Mouse (Mus musculus): ENCODE measurements around the gene Usp7.

Usp7 gene

DNA sequence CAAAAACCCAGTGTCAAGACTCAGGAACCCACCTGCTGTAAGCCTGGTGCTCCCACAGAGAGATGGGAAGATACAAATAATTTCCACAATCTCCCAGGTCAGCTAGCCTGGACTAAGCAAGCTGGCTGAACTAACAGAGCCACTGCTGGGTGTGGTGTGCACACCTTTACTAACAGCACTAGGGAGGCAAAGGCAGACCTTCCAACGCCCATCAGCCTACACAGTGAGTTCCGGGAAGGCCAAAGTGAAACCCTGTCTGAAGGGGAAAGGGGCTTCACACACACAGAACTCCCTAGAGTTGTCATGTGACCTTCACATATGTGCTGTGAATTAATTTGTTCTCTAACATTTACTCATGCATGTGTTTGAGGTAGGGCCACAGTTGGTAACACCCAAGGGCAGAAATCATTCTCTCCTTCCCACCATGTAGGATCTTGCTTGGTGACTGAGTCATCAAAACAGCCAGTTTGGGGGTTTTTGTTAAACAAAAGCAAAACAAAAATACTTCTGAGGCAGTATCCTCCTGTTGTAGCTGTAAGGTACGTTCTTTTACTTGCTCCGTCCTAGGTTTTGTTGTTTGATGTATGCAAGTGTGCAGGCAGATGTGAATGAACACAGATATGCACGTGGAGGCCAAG lies 63.9 kb downstream of the Usp7 start:
- in situ Hi-C loops (cut with MboI, MseI): loop anchor here (25.0 kb wide), 1 partner anchor 1959 kb away; no protein-coding TSS in a partner anchor

DNA sequence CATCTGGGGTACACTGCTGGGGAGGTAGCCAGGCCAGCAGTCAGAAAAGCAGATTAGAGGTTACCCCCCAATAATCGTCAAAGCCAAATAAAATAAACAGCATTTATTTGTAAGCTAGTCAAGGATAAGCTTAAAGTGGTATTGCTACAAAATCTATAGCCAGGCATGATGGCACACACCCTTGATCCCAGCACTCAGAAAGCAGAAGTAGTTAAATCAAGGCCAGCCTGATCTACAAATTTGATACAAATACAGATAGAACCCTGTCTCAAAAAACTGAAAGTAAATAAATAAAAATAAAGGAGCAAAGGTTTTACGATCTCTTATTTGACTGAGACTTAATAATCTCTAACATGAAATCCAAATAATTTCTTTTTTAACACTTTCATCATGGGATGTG lies 66.3 kb downstream of the Usp7 start:
- in situ Hi-C loops (cut with MboI, MseI): loop anchor here (25.0 kb wide), 1 partner anchor 1961 kb away; no protein-coding TSS in a partner anchor

DNA sequence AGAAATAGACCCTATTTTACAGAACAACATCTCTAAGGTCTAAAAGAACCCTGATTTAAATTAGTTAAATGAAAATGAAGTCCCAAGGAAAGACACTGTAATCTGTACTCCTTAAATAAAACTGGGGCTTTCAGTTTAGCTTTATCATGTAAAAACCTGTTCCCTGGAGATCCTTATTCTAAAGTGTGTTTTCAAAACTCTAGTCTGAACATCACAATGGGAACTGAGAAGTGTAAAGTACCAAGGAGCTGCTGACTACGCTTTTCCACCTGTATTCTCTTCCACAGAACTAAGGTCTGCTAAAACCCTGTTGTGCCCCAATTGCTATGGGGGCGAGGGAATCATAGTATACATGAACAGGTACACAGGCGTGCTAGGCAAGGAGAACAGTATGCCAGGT lies 68.1 kb downstream of the Usp7 start:
- in situ Hi-C loops (cut with MboI, MseI): no loop called here

DNA sequence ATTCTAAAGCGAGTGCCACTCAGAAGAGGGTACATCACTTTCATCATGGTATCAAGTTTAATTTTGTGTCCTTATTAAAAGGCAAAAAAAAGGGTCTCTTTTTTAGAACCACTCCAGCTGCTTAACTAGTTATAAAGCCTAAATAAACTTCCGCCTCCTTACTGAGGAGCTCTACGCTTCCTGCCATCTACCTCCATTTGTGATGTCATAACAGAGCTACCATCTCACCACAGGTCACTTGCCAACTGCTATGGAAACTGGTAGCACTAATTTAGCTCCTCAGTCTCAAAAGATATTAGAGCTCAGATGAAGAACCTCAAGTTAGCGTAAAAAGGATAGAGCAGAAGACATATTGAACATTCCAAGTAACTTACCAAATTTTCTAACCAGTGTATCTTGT lies 71.7 kb downstream of the Usp7 start:
- in situ Hi-C loops (cut with MboI, MseI): no loop called here

DNA sequence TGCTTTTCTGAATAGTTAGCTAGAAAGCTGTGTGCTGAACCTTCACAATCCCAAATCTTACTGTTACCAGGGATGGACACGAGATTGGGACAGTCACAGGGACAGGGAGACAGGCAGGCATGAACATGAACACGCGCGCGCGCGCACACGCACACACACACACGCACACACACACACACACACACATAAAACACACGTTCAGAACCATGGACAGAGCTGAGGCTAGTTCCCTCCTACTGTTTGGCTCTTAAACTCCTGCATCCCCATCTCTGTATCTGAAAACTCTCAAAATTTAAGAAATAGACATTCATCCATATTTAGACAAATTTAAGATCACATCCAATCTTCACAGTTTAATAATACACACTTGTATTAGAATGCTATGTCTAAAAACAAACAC lies 74.4 kb downstream of the Usp7 start:
- in situ Hi-C loops (cut with MboI, MseI): no loop called here

DNA sequence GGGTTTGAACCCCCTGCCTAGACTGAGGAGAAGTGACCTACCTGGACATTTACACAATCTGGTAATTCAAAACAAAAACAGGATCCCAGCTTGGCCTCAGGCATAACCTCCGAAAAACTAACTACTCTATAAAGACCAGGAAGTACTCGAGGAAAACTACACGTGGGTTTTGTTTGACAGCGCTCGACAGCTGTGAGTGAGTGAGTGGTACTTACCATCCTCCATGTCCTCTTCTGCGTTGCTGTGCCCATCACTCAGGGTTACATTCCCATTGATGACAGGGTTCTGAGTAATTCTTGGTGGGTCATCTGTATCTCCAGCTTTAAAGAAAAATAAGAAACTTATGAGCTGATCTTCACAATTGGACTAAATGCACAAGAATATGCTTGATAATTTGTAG lies 75.8 kb downstream of the Usp7 start:
- in situ Hi-C loops (cut with MboI, MseI): no loop called here

DNA sequence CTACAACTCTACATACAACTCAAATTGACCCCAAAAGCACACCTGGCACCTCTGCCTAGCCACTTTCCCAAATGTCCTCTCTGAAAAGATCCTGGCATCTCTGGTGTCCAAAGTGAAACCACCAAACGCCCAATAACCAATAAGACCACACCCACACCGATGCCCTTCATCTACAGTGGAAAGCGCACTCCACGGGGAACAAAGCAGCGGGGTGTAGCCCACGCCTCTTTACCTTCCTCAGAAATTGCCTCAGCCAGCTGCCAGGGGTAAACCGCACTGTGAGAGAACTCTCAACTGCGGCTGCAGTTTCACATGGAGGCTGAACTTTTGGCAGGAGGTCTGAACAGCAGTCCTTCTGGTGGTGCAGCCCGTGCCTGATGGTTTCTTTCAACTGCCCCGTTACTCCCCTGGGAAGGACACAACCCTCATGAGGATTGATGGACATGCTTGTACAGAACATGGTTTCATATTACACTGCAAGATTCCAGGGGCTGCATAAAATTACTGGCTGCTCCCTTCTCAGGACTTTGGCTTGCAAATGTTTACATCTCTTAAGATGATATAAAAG lies 76.5 kb downstream of the Usp7 start:
- in situ Hi-C loops (cut with MboI, MseI): no loop called here

DNA sequence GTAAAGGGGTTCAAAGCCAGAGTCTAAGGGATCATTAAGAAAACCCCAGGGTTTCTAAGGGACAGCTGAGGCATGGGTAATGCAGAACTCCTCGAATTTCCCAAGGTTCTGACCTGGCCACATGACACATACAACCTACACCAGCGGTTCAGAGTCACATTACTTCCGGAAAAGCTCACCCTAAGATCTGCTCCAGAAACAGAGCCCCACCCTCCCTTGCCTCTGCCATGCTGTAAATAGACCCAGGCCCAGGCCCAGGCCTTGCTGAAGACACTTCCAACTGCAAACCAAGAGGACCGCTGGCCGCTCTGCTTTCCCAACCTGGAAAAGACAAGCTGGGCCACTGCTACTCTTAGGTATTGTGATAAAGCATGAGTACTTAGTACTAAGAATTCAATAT lies 77.3 kb downstream of the Usp7 start:
- in situ Hi-C loops (cut with MboI, MseI): no loop called here

DNA sequence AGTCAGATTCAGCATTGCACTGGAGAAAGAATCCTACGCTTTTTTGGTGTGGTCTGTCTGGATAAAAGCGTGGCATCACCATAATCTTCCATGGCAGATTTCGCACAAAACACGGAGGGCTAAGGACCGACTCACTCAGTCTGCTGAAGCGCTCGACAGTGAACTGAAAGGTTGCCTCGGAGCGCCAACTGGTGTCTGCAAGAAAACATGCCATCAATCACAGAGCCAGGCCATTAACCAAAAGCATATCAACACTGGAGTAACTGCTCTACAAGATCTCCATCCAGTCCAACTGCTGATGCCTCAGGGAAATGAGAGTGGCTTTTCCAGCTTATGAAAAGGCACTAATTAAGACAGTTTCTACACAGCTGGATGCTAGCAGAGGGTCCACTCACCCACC lies 80.1 kb downstream of the Usp7 start:
- in situ Hi-C loops (cut with MboI, MseI): no loop called here

DNA sequence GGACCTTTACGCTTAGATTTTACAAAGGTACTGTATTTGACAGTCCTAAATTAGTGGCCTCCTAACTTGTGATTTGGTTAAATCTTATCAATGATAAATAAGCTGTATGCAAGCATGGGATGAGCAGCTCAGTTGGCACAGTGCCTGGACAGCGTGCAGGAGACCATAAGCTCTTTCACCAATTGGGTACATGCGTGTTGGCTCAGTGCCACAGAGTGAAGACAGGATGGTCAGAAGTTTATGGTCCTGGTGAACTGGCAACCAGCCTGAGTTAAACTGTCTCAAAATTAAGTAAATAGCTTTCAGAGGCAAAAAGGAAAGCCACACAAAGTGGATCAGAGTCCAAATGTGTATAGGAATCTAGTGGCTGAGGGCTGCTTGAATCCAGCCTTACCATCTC lies 91.5 kb downstream of the Usp7 start:
- in situ Hi-C loops (cut with MboI, MseI): no loop called here

DNA sequence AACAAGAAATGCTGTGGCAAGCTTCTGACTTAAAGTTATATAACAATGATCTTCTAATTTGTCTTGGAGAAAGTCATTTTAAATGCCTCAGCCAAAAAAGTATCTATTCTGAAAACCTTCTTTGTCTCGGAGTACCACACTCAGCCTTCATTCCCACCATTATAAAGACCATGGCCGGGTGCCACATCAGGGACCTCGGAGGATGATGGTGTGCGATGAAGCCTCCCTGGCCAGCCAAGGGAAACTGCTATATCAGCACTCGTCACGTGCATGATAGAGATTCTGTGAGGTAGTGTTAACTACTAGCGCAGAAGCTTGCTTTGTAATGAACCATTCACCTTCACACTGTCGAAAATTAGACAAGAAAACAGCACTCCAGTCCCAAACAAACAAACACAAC lies 92.6 kb downstream of the Usp7 start:
- in situ Hi-C loops (cut with MboI, MseI): no loop called here

DNA sequence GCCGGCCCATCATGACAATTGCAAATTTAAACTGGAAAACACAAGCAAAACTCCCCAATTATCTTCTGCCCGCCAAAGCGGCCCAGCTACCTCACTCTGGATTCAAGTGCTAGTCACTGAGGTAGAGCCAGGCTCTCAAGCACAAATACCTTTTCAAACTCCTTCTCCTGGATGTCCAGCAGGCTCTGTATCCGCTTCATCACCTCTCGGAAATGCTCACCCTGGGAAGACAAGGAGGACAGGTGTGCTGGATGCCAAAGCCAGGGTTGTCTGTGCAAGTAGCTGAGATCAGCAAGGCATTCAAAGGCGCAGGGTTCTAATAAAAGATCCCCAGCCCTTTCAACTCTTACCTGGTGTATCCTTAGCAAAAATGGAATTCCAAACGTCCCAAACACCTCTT lies 100.9 kb downstream of the Usp7 start:
- in situ Hi-C loops (cut with MboI, MseI): no loop called here

DNA sequence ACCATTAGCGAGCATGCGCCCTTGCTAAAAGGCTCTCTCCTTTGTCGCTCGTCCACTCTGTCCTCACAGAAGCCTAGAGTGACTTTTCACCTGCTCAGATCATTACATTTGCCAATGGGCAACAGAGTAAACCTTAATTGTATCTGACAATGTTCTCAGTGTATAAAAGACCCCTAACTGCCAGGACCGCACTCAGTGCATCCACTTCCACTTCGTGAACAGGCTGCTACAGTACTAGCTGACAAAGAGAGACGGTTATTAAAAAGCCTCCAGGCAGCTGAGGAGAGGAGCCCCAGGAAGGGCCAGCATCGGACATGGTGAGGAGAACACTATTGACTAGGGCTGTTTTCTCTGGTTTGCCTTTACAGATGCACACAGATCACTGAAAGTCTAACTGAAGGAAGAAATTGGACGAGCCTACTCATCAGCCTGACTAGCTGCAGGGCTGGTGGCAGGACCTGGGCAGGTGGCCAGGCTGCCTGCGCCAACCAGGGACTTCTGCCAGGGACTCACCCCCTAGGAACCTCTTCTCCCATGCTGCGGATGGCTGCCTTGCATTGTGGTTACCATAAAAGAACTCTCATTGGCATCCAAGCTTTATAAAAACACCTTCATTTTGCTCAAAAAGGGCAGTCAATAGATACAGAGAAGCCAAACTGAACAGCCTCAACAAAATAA lies 102.0 kb downstream of the Usp7 start:
- in situ Hi-C loops (cut with MboI, MseI): loop anchor here (5.0 kb wide), 1 partner anchor 77 kb away; no protein-coding TSS in a partner anchor

DNA sequence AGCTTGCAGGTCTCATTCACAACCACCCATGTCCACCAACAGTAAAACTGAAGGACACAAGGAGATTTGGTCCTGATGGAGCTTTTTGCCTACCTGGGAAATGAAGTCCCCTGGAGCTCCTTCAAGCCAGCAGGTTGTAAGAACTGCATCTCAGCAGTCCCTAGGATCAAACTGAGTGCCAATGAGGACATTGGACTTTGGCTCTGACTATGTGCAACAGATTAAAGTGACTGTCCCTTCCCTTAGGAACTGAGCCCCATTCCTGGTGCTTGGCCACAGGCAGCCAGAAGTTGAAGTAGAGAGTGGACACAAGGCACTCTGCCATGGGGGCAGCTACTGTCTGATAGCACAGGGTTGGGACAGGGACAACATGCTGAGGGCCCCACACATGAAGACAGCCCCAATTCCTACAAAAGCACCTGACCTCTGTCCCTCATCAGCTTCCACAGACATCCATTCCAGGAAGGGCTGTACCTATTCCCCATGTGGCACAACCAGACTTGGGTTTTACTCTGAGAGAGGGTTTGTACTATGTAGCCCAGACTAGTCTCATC lies 104.5 kb downstream of the Usp7 start:
- in situ Hi-C loops (cut with MboI, MseI): loop anchor here (5.0 kb wide), 1 partner anchor 80 kb away; no protein-coding TSS in a partner anchor

DNA sequence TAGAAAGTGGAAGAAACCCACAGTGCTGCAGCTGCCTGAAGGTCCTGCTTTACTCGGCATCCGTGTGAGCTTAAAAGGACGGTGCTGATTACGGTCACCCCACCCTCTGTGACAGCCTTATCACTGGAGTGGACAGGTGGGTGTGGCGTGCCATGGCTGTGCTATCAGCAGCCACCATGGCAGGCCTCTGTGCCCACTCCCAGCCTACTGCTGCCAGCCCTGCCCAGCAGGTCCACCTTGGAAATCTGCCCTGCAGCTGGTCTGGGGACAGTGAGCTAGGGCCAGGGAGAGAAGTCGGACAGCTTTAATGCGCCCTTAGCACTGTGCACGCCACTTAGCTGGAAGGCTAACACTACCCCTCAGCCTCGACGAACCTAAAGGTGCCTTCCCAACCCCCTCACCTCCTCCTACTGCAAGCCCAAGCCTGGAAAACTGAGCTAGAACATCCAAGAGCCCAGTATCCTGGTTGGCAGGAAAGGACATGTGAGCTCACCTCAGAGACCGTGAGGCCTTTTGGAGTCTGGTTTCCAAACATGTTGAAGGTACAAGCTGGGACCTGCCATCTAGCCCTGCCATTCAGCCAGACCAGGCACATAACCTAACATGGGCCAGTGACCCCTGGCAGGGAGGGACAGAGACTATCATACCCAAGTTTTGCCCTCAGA lies 105.1 kb downstream of the Usp7 start:
- in situ Hi-C loops (cut with MboI, MseI): loop anchor here (5.0 kb wide), 1 partner anchor 80 kb away; no protein-coding TSS in a partner anchor

DNA sequence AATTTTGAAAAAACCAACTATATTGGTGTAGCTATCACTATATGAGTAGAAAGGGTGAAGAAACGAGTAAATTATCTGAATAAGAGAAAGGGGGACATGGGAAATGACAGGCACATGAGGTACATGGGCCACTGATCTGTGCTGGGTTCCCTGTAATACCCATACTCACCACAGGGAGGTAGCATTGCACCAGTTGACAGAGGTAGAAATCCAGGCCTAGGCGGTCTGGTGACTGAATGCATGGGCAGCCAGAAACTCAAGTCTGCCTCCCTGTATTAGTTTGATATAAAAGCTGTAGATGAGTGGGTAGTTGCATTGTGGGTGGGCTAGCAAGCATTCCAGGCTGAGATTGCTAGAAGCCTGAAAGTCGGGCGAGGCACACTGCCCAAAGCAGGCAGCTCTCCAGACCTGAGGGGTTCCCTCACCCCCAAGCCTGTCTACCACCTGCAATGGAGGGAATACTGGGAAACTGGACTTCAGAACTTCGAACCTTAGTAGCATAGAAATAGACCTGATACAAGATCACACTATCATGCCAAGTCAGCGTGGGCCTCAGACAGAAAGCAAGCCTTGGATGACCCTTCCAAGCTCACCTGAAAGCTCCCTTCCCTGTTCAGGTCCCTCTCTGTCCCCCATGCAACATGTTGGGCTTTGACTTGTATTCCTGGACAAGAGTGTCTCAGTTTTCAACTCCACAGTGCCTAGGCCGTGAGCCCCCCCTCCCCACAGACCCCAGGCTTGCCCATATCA lies 105.8 kb downstream of the Usp7 start:
- in situ Hi-C loops (cut with MboI, MseI): loop anchor here (5.0 kb wide), 1 partner anchor 81 kb away; no protein-coding TSS in a partner anchor

DNA sequence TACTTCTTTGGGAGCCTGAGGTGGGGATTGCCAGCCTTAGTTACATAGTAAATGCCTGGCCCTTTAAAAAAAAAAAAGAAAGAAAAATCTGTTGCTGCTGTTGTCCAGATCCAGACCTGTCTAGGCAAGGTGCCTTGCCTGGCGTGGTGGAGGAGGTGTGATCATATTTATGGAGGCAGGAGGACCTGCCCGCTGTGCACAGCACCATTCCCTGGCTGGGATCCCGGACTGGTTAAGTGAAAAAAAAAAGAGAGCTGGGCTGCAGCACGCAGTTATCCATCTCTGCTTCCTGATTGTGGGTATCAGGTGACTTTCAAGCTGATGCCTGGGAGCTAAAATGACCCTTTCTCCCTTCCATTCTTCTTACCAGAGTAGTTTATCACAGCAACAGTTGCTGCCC lies 107.0 kb downstream of the Usp7 start:
- in situ Hi-C loops (cut with MboI, MseI): loop anchor here (5.0 kb wide), 1 partner anchor 82 kb away; no protein-coding TSS in a partner anchor

DNA sequence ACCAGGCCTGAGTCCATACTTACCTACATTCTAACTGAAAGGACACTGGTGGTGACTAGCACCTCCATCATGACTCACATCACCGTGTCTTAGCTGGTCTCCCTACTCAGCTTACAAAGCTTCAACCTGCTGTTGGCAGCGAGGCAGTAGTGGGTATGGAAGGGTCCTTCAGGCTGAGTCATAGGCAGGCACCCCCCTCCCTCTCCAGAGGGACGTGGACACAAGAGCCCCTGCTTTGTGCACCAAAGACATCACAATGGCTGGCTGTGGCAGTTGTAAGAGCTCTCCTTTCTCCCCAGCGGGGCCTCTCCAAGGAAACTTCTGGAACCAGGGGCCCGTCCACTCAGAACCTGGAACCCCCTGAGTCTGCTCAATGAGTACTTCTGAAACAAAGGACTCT lies 111.6 kb downstream of the Usp7 start, which contains the start of gene Gm5767:
TSS of gene Gm5767 (plus strand) at position 301 of the 400 bp plus-strand sequence.
- in situ Hi-C loops (cut with MboI, MseI): loop anchor here (5.0 kb wide), 1 partner anchor 188 kb away; no protein-coding TSS in a partner anchor

DNA sequence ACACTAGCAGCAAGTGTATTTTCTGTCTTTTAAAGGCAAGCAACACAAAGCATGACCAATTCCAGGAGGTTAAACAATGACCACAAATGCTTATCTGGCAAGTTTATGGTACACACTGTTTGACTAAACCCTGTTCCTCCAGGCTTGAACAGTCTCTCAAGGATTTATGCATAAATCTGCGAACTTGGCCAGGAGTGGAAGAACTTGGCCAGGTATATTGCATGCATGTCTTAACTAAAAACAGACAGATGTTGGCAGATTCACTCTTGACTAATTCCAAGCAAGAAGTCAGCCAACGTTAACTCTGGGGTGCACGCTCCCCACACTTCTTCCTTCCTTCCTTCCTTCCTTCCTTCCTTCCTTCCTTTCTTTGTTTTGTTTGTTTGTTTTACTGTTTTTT lies 112.3 kb downstream of the Usp7 start:
- in situ Hi-C loops (cut with MboI, MseI): loop anchor here (5.0 kb wide), 2 partner anchors 187 to 272 kb away; no protein-coding TSS in a partner anchor

DNA sequence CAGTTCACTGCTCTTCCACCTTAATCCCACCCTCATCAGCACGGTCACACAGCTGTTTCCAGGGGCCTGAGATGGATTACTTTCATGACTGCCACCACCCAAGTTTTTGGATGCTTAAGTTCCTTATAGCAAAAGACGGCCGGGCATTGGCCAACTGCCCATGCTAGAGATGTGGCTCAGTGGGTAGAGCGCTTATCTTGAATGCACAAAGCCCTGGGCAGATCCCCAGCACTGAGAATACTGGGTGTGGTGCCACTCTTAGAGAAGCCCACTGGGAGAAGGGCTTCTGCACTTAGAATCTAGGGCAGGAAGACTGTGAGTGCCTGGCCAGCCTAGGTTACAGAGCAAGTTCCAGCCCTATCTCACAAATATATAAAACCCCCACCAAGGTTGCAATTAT lies 113.4 kb downstream of the Usp7 start:
- in situ Hi-C loops (cut with MboI, MseI): loop anchor here (5.0 kb wide), 1 partner anchor 271 kb away; no protein-coding TSS in a partner anchor

DNA sequence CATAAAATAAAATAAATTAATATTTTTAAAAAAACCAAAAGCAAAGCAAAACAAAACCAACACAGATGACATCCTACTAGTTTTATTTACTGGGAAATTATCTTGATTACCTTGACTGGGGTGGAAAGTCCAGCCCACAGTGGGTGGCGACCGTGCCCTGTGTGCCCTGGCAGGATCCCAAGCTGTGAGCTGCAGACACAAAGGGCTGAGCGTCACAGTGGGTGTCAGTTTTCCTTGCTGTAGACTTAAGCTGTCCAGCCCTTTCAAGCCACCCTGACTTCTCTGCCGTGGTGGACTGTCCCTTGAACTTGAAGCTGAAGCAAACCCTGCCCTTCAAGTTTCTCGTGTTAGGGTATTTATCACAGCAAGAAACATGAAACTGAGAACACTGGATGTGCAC lies 114.1 kb downstream of the Usp7 start:
- in situ Hi-C loops (cut with MboI, MseI): loop anchor here (5.0 kb wide), 1 partner anchor 271 kb away; no protein-coding TSS in a partner anchor
